In the genomic region with DNA sequence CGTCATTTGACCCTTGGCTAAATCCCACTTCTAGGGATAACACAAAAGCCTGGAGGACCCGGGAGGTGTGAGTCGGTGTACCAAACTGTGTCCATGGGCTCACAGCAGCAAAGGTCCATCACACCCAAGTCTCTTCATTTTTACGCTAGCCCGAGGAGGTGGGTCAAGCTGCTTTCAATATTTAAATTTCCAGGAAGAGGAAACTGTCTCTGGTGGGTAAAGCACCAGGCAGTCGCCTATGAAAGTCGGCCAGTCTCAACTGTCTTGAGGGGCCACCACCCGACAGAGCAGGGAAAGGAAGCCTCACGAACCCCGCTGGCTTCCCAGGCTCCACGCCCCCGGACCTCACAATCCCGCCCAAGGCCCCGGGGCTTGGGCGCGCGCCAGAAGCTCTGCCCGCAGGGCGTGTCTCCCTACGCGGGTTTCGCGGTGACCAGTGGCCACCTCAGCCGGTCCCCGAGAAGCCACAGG, we compare ENCODE assay signal across 9 mouse cellular contexts. TPM values are rescaled to one million over a fixed set of nuclear protein-coding genes. Genes with fewer than 3 reads are reported as not detected.
DNase-seq lines count a peak whose midpoint lies in the region; ATAC-seq and TF ChIP-seq lines count a peak whose summit lies in the region.
"Had no signal": no experiment of that assay in that cellular context is flagged by ENCODE, and none has a peak within 500 bp of the region (broad histone marks: within the 10 kb centered on the region; RNA-seq: fewer than 3 reads in every experiment).

No protein-coding gene starts in this region.

- no peak for TF ChIP-seq EP300 in heart, postnatal 0 days (IDR thresholded peaks at IDR 0.05; ENCODE audit: low read depth)

- H3K79me2 ChIP-seq in C2C12 (ENCODE audit: control insufficient read depth, insufficient read depth) = peaks cover 40% of the 10 kb centered on the region
- H3K79me2 ChIP-seq in liver, adult 2 months (ENCODE audit: control insufficient read depth, insufficient read depth, low read length) = no peaks in the 10 kb centered on the region; the same call in 1 of the 2 replicates

- peak; percentile 49 for ATAC-seq in common myeloid progenitor, adult 5-6 weeks (replicated peaks; ENCODE audit: low read depth, poor library complexity, severe bottlenecking)
- peak; percentile 53 for ATAC-seq in heart, postnatal 0 days (ENCODE audit: insufficient read depth, low read depth)

- H3ac ChIP-seq in C2C12 (ENCODE audit: control insufficient read depth, insufficient read length, low read depth) = peak overlapping the region; percentile 95

- under 1% methylated on average over 24 of the region's 25 CpGs for WGBS in heart, postnatal 0 days
- under 1% methylated on average over 25 of the region's 25 CpGs for WGBS in liver, adult 2 months

- peak overlapping the region; percentile 83 for H3K9ac ChIP-seq in heart, postnatal 0 days (replicated peaks; ENCODE audit: low read depth, low read length)
- H3K9ac ChIP-seq in liver, adult 2 months (ENCODE audit: low read depth, low read length) = peak overlapping the region; percentile 81

- no peak for TF ChIP-seq POLR2A in liver, adult 2 months (IDR thresholded peaks at IDR 0.05; ENCODE audit: extremely low read depth, insufficient read depth, low read length)

- no peaks in the 10 kb centered on the region for H3K4me1 ChIP-seq in heart, postnatal 0 days (ENCODE audit: control insufficient read depth, insufficient read depth)
- H3K4me1 ChIP-seq in liver, adult 2 months (ENCODE audit: control insufficient read depth, insufficient read depth, low read length) = peaks cover 3% of the 10 kb centered on the region; the same call in 1 of the 2 replicates

- H3K9me3 ChIP-seq in heart, postnatal 0 days (replicated peaks; ENCODE audit: control insufficient read depth, low read length) = no peaks in the 10 kb centered on the region

- DNase-seq in embryo, embryonic 10 days (ENCODE audit: low spot score) = peak; percentile 45
- DNase-seq in embryo, embryonic 9.5 days (ENCODE audit: extremely low spot score) = no peak
- DNase-seq in heart, postnatal 0 days (ENCODE audit: low spot score) = peak; percentile 19
- peak; percentile 34 for DNase-seq in liver, adult 2 months (ENCODE audit: extremely low read depth, low read depth, low spot score)
- DNase-seq in natural killer cell, adult 2 months (ENCODE audit: low spot score in 2 of 2) = peak; percentile 24 to 26
- no peak for DNase-seq in yolk sac, embryonic 10.5 days (ENCODE audit: low spot score)

- H3K36me3 ChIP-seq in C2C12 (ENCODE audit: control insufficient read depth, insufficient read depth) = peaks cover 25% of the 10 kb centered on the region
- peaks cover 11% of the 10 kb centered on the region; the same call in 1 of the 2 replicates for H3K36me3 ChIP-seq in heart, postnatal 0 days (replicated peaks; ENCODE audit: control insufficient read depth, insufficient read depth, low read length)
- H3K36me3 ChIP-seq in liver, adult 2 months (ENCODE audit: control insufficient read depth, insufficient read depth, low read length) = no peaks in the 10 kb centered on the region

- no peak for TF ChIP-seq CTCF in C2C12 (IDR thresholded peaks at IDR 0.05; ENCODE audit: control insufficient read depth, insufficient read depth, insufficient read length)
- TF ChIP-seq CTCF in heart, postnatal 0 days (IDR thresholded peaks at IDR 0.05; ENCODE audit: low read depth) = no peak
- TF ChIP-seq CTCF in liver, adult 2 months (IDR thresholded peaks at IDR 0.05; ENCODE audit: low read depth, low read length) = no peak

- H3K79me3 ChIP-seq in C2C12 (ENCODE audit: low read depth) = peaks cover 16% of the 10 kb centered on the region

- H3K4me3 ChIP-seq in C2C12 (ENCODE audit: insufficient read depth, poor library complexity, severe bottlenecking) = peak overlapping the region; percentile 89
- H3K4me3 ChIP-seq in heart, postnatal 0 days (ENCODE audit: low read depth, low read length) = peak overlapping the region; percentile 86
- peak overlapping the region; percentile 82 for H3K4me3 ChIP-seq in liver, adult 2 months (ENCODE audit: insufficient read depth, low read depth, low read length)

- H3K27me3 ChIP-seq in C2C12 (ENCODE audit: control insufficient read depth, insufficient read depth, insufficient read length) = no peaks in the 10 kb centered on the region
- H3K27me3 ChIP-seq in heart, postnatal 0 days (ENCODE audit: control insufficient read depth, insufficient read depth, low read length) = no peaks in the 10 kb centered on the region
- no peaks in the 10 kb centered on the region for H3K27me3 ChIP-seq in liver, adult 2 months (ENCODE audit: control insufficient read depth, insufficient read depth, low read length)

- H3K4me2 ChIP-seq in heart, postnatal 0 days (ENCODE audit: low read depth, low read length) = peak overlapping the region; percentile 93

- peak overlapping the region; percentile 76 for H3K27ac ChIP-seq in heart, postnatal 0 days (ENCODE audit: low read depth)
- H3K27ac ChIP-seq in liver, adult 2 months (replicated peaks; ENCODE audit: insufficient read depth, low read depth, low read length) = no peak overlapping the region

TF ChIP-seq in C2C12, 6 proteins besides CTCF, POLR2A, EP300 and RAD21:
- TF ChIP-seq USF1 (IDR thresholded peaks at IDR 0.05; ENCODE audit: low read depth) (no peak), FOSL1 (IDR thresholded peaks at IDR 0.05; ENCODE audit: insufficient read depth, low read length, poor library complexity, severe bottlenecking) (no peak), CEBPB (IDR thresholded peaks at IDR 0.05; ENCODE audit: low read depth) (no peak), MYOG (IDR thresholded peaks at IDR 0.05; ENCODE audit: control insufficient read depth, extremely low read depth, insufficient read length) (no peak), MAX (IDR thresholded peaks at IDR 0.05) (no peak), MYOD1 (IDR thresholded peaks at IDR 0.05; ENCODE audit: control insufficient read depth, insufficient read length, low read depth) (no peak)

RNA-seq across cellular contexts. Expression of gene Pold3, which starts 0.5 kb away (rescaled TPM):
- polyA plus RNA-seq in C2C12 (2012; fragmentation: generic; extraction: Trizol) = 19.8 TPM
- 99.4 and 138 TPM in 2 replicates for total RNA-seq in common myeloid progenitor, adult 5-6 weeks (2017)
- total RNA-seq in heart, postnatal 0 days (2014; rRNA removed; ENCODE audit: low replicate concordance) = 6.6 and 21.0 TPM in 2 replicates
- 14.6 and 15.2 TPM in 2 replicates for polyA plus RNA-seq in heart, postnatal 0 days (2015; fragmentation: Nextera tagmentation; extraction: Ambion mirVana)
- 8.9 and 9.0 TPM in 2 replicates for total RNA-seq in liver, adult 2 months (2014; rRNA removed)
- polyA plus RNA-seq in liver, adult 2 months (2012; rRNA removed) = 2.7 and 3.8 TPM in 2 replicates

RNA-seq across cellular contexts. Expression of gene Lipt2, which starts 38.3 kb away (rescaled TPM):
- 5.6 TPM for polyA plus RNA-seq in C2C12 (2012; fragmentation: generic; extraction: Trizol)
- 5.6 and 9.6 TPM in 2 replicates for total RNA-seq in common myeloid progenitor, adult 5-6 weeks (2017)
- 13.3 and 28.7 TPM in 2 replicates for total RNA-seq in heart, postnatal 0 days (2014; rRNA removed; ENCODE audit: low replicate concordance)
- 10.4 and 10.7 TPM in 2 replicates for polyA plus RNA-seq in heart, postnatal 0 days (2015; fragmentation: Nextera tagmentation; extraction: Ambion mirVana)
- total RNA-seq in liver, adult 2 months (2014; rRNA removed) = 3.8 and 5.8 TPM in 2 replicates
- polyA plus RNA-seq in liver, adult 2 months (2012; rRNA removed) = 4.5 and 5.2 TPM in 2 replicates

RNA-seq across cellular contexts. Expression of gene Kcne3, which starts 55.5 kb away (rescaled TPM):
- polyA plus RNA-seq in C2C12 (2012; fragmentation: generic; extraction: Trizol) = not detected
- total RNA-seq in common myeloid progenitor, adult 5-6 weeks (2017) = 0.73 and 3.7 TPM in 2 replicates
- 0.99 and 33.0 TPM in 2 replicates for total RNA-seq in heart, postnatal 0 days (2014; rRNA removed; ENCODE audit: low replicate concordance)
- 3.3 and 4.2 TPM in 2 replicates for polyA plus RNA-seq in heart, postnatal 0 days (2015; fragmentation: Nextera tagmentation; extraction: Ambion mirVana)
- total RNA-seq in liver, adult 2 months (2014; rRNA removed) = 1.8 and 4.5 TPM in 2 replicates
- 0.78 and 1.6 TPM in 2 replicates for polyA plus RNA-seq in liver, adult 2 months (2012; rRNA removed)
- total RNA-seq: left cerebral cortex, postnatal 10 days had no signal

Comparison
In these comparisons a context has a peak if more than half of its experiments do, and no peak if none do; other contexts are left out.
1. DNase-seq: peak in embryo, embryonic 10 days (single experiment), heart, postnatal 0 days (single experiment), liver, adult 2 months (single experiment) and natural killer cell, adult 2 months (2 of 2); none in embryo, embryonic 9.5 days (single experiment) and yolk sac, embryonic 10.5 days (single experiment).
2. Peak in every context shown above with its lines, with median percentiles within 50 percentile points of each other: H3K4me3 ChIP-seq.